Mouse (Mus musculus) stomach, embryonic 14.5 days (tissue): ENCODE data around the gene G6pc3. TPM values are rescaled to one million over a fixed set of nuclear protein-coding genes. Genes with fewer than 3 reads are reported as not detected.
A peak's percentile ranks its signal among the peaks of the same experiment; 100 is the strongest.

Source experiments
- ATAC-seq: fragments of 200-750 bp; cut with Nextera tagmentation; 2 replicates; pipeline ENCODE4 v1.8.0; 2017; ENCODE audit warnings: low read depth, moderate TSS enrichment; ENCODE audit not compliant: insufficient number of reproducible peaks, insufficient read depth, low FRiP score
- H3K27ac ChIP-seq: fragments of 300-500 bp; sonication (generic); 2 replicates; pipeline ENCODE4 v1.5.1; 2014; ENCODE audit warnings: mild to moderate bottlenecking, low read length, moderate library complexity, mixed read lengths
- H3K27me3 ChIP-seq: fragments of 300-500 bp; sonication (generic); 2 replicates; pipeline ENCODE4 v1.6.1; 2014; ENCODE audit warnings: low read length, control low read depth, mixed read lengths; ENCODE audit not compliant: control insufficient read depth, insufficient read depth
- H3K36me3 ChIP-seq: fragments of 300-500 bp; sonication (generic); 2 replicates; pipeline ENCODE4 v1.6.1; 2014; ENCODE audit warnings: mild to moderate bottlenecking, control low read depth, low read length, moderate library complexity, mixed read lengths; ENCODE audit not compliant: control insufficient read depth, insufficient read depth
- H3K4me1 ChIP-seq: fragments of 300-500 bp; sonication (generic); 2 replicates; pipeline ENCODE4 v1.6.1; 2014; ENCODE audit warnings: low read length, control low read depth, mixed read lengths; ENCODE audit not compliant: control insufficient read depth, insufficient read depth
- H3K4me2 ChIP-seq: fragments of 300-500 bp; sonication (generic); replicated peaks from 2 replicates; pipeline ENCODE4 v1.6.1; 2014; ENCODE audit warnings: low read depth, low read length, control low read depth
- H3K4me3 ChIP-seq: fragments of 300-500 bp; sonication (generic); 2 replicates; pipeline ENCODE4 v1.5.1; 2014; ENCODE audit warnings: low read depth, low read length, control low read depth
- H3K9ac ChIP-seq: fragments of 300-500 bp; sonication (generic); replicated peaks from 2 replicates; pipeline ENCODE4 v1.6.1; 2014; ENCODE audit warnings: low read depth, mild to moderate bottlenecking, control low read depth, low read length, moderate library complexity, mixed read lengths
- H3K9me3 ChIP-seq: fragments of 300-500 bp; sonication (generic); 2 replicates; pipeline ENCODE4 v1.6.1; 2016; ENCODE audit warnings: low read depth, low read length, control low read depth; ENCODE audit not compliant: control insufficient read depth
- WGBS: fragments of 180-500 bp; shearing (Covaris S2); extraction: QIAGEN DNeasy Blood & Tissue Kit; methylation state at CpG from one replicate; pipeline ENCODE4 v1.1.7; 2014; 5-methylcytosine and 5-hydroxymethylcytosine counted together
- microRNA-seq: library from miRNA; unstranded; fragments of <30 nt; microRNA quantifications from one replicate; pipeline ENCODE4, GENCODE M21; 2016
- polyA plus RNA-seq: library from polyadenylated mRNA; unstranded; fragments of >200 nt; fragmentation: Nextera tagmentation; extraction: Ambion mirVana; gene quantifications from 2 replicates; pipeline ENCODE4 v1.2.1, GENCODE M21; 2014

Gene G6pc3
- polyA plus RNA-seq, 1 experiment from 2014 or later = 36.6 TPM

- H3K9ac ChIP-seq = peak within 1 kb of the TSS; percentile 81
- H3K4me2 ChIP-seq = peak within 1 kb of the TSS; percentile 88
- peak within 1 kb of the TSS; percentile 92 for H3K4me3 ChIP-seq
- H3K27me3 ChIP-seq = no peaks in the 10 kb centered on the region
- peaks cover 38% of the 10 kb centered on the region for H3K4me1 ChIP-seq
- H3K27ac ChIP-seq = peak within 1 kb of the TSS; percentile 80
- H3K36me3 ChIP-seq = no peaks in the 10 kb centered on the region
- no peaks in the 10 kb centered on the region for H3K9me3 ChIP-seq
- under 1% methylated on average over 49 of the region's 49 CpGs for WGBS
- ATAC-seq = peak; percentile 80
Measured at GRCm38 (mm10) chr11:102230006-102230741, 40.8 kb downstream of the G6pc3 start, which contains the start of gene Hdac5. Gene Hdac5, minus strand, starts transcription at chr11:102230166.

- no peak overlapping the region for H3K27ac ChIP-seq
- H3K4me2 ChIP-seq = no peak overlapping the region
- H3K27me3 ChIP-seq = no peaks in the 10 kb centered on the region
- no peak for ATAC-seq
- no peak overlapping the region for H3K4me3 ChIP-seq
- 0 out of 2 replicates have a peak, but pooled peaks cover 4% of the 10 kb centered on the region for H3K4me1 ChIP-seq
- no peaks in the 10 kb centered on the region for H3K36me3 ChIP-seq
- no peaks in the 10 kb centered on the region for H3K9me3 ChIP-seq
- H3K9ac ChIP-seq = no peak overlapping the region
- 55% methylated on average over 2 of the region's 2 CpGs for WGBS
Measured at GRCm38 (mm10) chr11:102236022-102236421, 46.6 kb downstream of the G6pc3 start.

- Histone ChIP-seq H3K27ac (no peak overlapping the region), H3K4me3 (no peak overlapping the region)
- 83% methylated on average over 6 of the region's 6 CpGs for WGBS
Measured at GRCm38 (mm10) chr11:102240636-102241035, 51.2 kb downstream of the G6pc3 start.

GRCm38 (mm10) chr11:102241246-102241645 is 51.8 kb downstream of the G6pc3 start:
- no peak overlapping the region for H3K4me2 ChIP-seq
- 78% methylated on average over 5 of the region's 5 CpGs for WGBS
- H3K36me3 ChIP-seq = no peaks in the 10 kb centered on the region
- ATAC-seq = no peak
- H3K9ac ChIP-seq = no peak overlapping the region
- peaks cover 18% of the 10 kb centered on the region; the same call in 1 of the 2 replicates for H3K4me1 ChIP-seq
- no peak overlapping the region for H3K4me3 ChIP-seq
- H3K27ac ChIP-seq = no peak overlapping the region
- H3K9me3 ChIP-seq = no peaks in the 10 kb centered on the region
- H3K27me3 ChIP-seq = no peaks in the 10 kb centered on the region

More at GRCm38 (mm10) chr11:102240636-102241035, 51.2 kb downstream of the G6pc3 start:
- Histone ChIP-seq H3K4me1 (peaks cover 13% of the 10 kb centered on the region; the same call in 1 of the 2 replicates), H3K4me2 (no peak overlapping the region), H3K36me3 (no peaks in the 10 kb centered on the region), H3K9me3 (no peaks in the 10 kb centered on the region), H3K9ac (no peak overlapping the region), H3K27me3 (no peaks in the 10 kb centered on the region)
- ATAC-seq = no peak

- no peak overlapping the region for H3K4me3 ChIP-seq
- H3K27me3 ChIP-seq = no peaks in the 10 kb centered on the region
- H3K9ac ChIP-seq = no peak overlapping the region
- 54% methylated on average over 5 of the region's 5 CpGs for whole genome bisulfite sequencing
- ATAC-seq = no peak
- H3K4me2 ChIP-seq = no peak overlapping the region
- no peak overlapping the region for H3K27ac ChIP-seq
- peaks cover 20% of the 10 kb centered on the region; the same call in 1 of the 2 replicates for H3K4me1 ChIP-seq
- H3K36me3 ChIP-seq = no peaks in the 10 kb centered on the region
- no peaks in the 10 kb centered on the region for H3K9me3 ChIP-seq
Measured at GRCm38 (mm10) chr11:102241874-102242273, 52.5 kb downstream of the G6pc3 start.

Small RNA genes lying within 50 kb of the gene (microRNA-seq; reads per million reads assigned to microRNA genes)
- not detected for gene Mir8101

Other genes starting within 250 kb of the G6pc3 start
- gene Sost, start 222.6 kb upstream of the G6pc3 start, polyA plus RNA-seq = not detected in 2 replicates
- gene Cfap97d1, start 205.3 kb upstream of the G6pc3 start, polyA plus RNA-seq = not detected in 2 replicates
- gene Dusp3, start 202.6 kb upstream of the G6pc3 start, polyA plus RNA-seq = 25.3 and 27.3 TPM in 2 replicates
- 7.1 and 9.4 TPM in 2 replicates for gene Mpp3, start 161.2 kb upstream of the G6pc3 start, polyA plus RNA-seq
- gene Cd300lg, start 148.1 kb upstream of the G6pc3 start, polyA plus RNA-seq = 1.1 and 1.2 TPM in 2 replicates
- 8.4 and 8.5 TPM in 2 replicates for gene Mpp2, start 101.1 kb upstream of the G6pc3 start, polyA plus RNA-seq
- gene Ppy, start 88.3 kb upstream of the G6pc3 start, polyA plus RNA-seq = not detected in 2 replicates
- gene Pyy, start 81.8 kb upstream of the G6pc3 start, polyA plus RNA-seq = 5.2 and 11.2 TPM in 2 replicates
- not detected in 2 replicates for gene Nags, start 44.1 kb upstream of the G6pc3 start, polyA plus RNA-seq
- gene Tmem101, start 33.2 kb upstream of the G6pc3 start, polyA plus RNA-seq = 23.0 and 24.8 TPM in 2 replicates
- gene Lsm12, start 4.3 kb upstream of the G6pc3 start, polyA plus RNA-seq = 88.2 and 88.5 TPM in 2 replicates
- 41.5 and 46.4 TPM in 2 replicates for gene Hdac5, start 40.5 kb downstream of the G6pc3 start, polyA plus RNA-seq
- 11.4 and 11.8 TPM in 2 replicates for gene BC030867, start 59.3 kb downstream of the G6pc3 start, polyA plus RNA-seq
- not detected in 2 replicates for gene Asb16, start 79.1 kb downstream of the G6pc3 start, polyA plus RNA-seq
- gene Tmub2, start 95.3 kb downstream of the G6pc3 start, polyA plus RNA-seq = 53.0 and 55.0 TPM in 2 replicates
- gene Atxn7l3, start 107.0 kb downstream of the G6pc3 start, polyA plus RNA-seq = 18.7 and 19.0 TPM in 2 replicates
- 77.3 and 87.2 TPM in 2 replicates for gene Ubtf, start 130.1 kb downstream of the G6pc3 start, polyA plus RNA-seq
- gene Slc4a1, start 176.6 kb downstream of the G6pc3 start, polyA plus RNA-seq = 4.2 and 4.6 TPM in 2 replicates
- gene Rundc3a, start 203.8 kb downstream of the G6pc3 start, polyA plus RNA-seq = 7.9 and 9.7 TPM in 2 replicates
- gene Slc25a39, start 218.3 kb downstream of the G6pc3 start, polyA plus RNA-seq = 215 and 216 TPM in 2 replicates
- 112 and 122 TPM in 2 replicates for gene Grn, start 240.7 kb downstream of the G6pc3 start, polyA plus RNA-seq